Mouse (Mus musculus): ENCODE measurements at regions not wholly inside any gene's neighbourhood (a gene's known extent, or its start where the extent isn't known, plus 50 kb on each side); places are given as distances from the start of the nearest gene placed in this dataset.

DNA sequence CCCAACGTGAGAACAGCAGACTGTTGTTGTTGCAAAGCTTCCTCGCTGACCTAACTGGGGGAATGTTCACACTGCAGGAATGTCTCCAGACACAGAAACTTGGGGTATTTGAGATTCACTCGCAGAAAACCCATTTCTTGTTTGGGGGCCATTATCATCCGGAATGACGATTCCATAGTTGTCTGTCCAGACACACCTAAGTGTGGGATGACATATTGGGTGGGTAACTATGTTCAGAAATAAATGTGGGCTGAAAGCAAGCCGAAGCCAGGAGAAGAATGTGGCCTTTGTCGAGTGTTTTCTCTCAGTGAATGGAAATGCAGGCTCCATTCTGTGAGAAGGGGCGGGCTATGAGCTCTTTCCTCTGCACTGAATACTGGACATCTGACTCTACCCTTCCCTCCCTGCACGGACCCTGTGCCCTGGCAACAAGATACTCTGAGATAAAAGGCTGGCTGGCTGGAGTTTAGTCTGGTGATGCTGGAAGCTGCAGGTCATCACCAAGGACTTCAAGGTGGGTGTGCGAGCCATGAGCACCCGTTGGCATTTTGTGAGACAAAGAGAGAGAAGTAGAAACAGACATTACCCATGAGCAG lies 269.7 kb downstream of the Irs2 start:
- Histone ChIP-seq H3K36me3 (ENCODE audit: control insufficient read depth, insufficient read depth, low read length) (no peaks in the 10 kb centered on the region), H3K27ac (ENCODE audit: low read depth, low read length) (no peak overlapping the region), H3K9me3 (ENCODE audit: control insufficient read depth, low read length) (no peaks in the 10 kb centered on the region), H3K4me2 (ENCODE audit: low read depth, low read length) (no peak overlapping the region), H3K4me3 (ENCODE audit: low read depth, low read length) (no peak overlapping the region), H3K27me3 (ENCODE audit: control insufficient read depth, insufficient read depth, low read length) (no peaks in the 10 kb centered on the region), H3K9ac (replicated peaks; ENCODE audit: low read depth, low read length) (no peak overlapping the region), H3K4me1 (ENCODE audit: control insufficient read depth, insufficient read depth, low read length) (no peaks in the 10 kb centered on the region)
- WGBS, result 36% methylated on average over 11 of the region's 11 CpGs
- ATAC-seq (ENCODE audit: low read depth), result peak; percentile 46; the same call in 1 of the 2 replicates

DNA sequence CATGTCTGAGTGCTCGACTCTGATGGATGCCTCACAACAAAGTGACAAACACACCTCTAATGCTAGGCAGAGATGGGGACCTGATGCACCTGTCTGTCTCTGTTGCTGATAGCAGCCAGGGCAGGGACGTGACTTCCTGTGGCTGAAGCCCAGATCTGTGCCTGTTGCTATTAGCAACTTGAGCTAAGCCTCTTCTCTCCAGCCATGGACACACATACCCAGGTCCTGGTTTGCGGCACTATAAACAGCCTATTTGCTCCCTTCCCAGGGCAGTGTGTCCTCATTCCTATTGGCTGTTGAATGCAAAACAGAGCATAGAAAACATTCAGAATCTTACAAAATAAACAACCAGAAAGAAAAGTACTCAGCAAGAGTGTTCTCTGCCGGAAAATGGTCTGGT lies 273.5 kb downstream of the Irs2 start:
- H3K27me3 ChIP-seq (ENCODE audit: control insufficient read depth, insufficient read depth, low read length), result no peaks in the 10 kb centered on the region
- no peak for ATAC-seq (ENCODE audit: low read depth)
- no peak overlapping the region for H3K4me2 ChIP-seq (ENCODE audit: low read depth, low read length)
- H3K9ac ChIP-seq (replicated peaks; ENCODE audit: low read depth, low read length), result no peak overlapping the region
- no peaks in the 10 kb centered on the region for H3K9me3 ChIP-seq (ENCODE audit: control insufficient read depth, low read length)
- H3K4me3 ChIP-seq (ENCODE audit: low read depth, low read length), result no peak overlapping the region
- no peaks in the 10 kb centered on the region for H3K4me1 ChIP-seq (ENCODE audit: control insufficient read depth, insufficient read depth, low read length)
- H3K36me3 ChIP-seq (ENCODE audit: control insufficient read depth, insufficient read depth, low read length), result no peaks in the 10 kb centered on the region
- H3K27ac ChIP-seq (ENCODE audit: low read depth, low read length), result no peak overlapping the region
- 63% methylated on average over 4 of the region's 4 CpGs for WGBS

- H3K4me1 ChIP-seq (ENCODE audit: control insufficient read depth, insufficient read depth, low read length), result no peaks in the 10 kb centered on the region
- no peak overlapping the region for H3K4me2 ChIP-seq (ENCODE audit: low read depth, low read length)
- no peak overlapping the region for H3K9ac ChIP-seq (replicated peaks; ENCODE audit: low read depth, low read length)
- H3K36me3 ChIP-seq (ENCODE audit: control insufficient read depth, insufficient read depth, low read length), result no peaks in the 10 kb centered on the region
- no peaks in the 10 kb centered on the region for H3K9me3 ChIP-seq (ENCODE audit: control insufficient read depth, low read length)
- no peak overlapping the region for H3K27ac ChIP-seq (ENCODE audit: low read depth, low read length)
- H3K4me3 ChIP-seq (ENCODE audit: low read depth, low read length), result no peak overlapping the region
- H3K27me3 ChIP-seq (ENCODE audit: control insufficient read depth, insufficient read depth, low read length), result no peaks in the 10 kb centered on the region
- ATAC-seq (ENCODE audit: low read depth), result no peak
- 79% methylated on average over 2 of the region's 2 CpGs for WGBS
Observed at GRCm38 (mm10) chr8:10723332-10723731, 284.9 kb downstream of the Irs2 start.

- no peaks in the 10 kb centered on the region for H3K36me3 ChIP-seq (ENCODE audit: control insufficient read depth, insufficient read depth, low read length)
- no peak overlapping the region for H3K4me3 ChIP-seq (ENCODE audit: low read depth, low read length)
- no peaks in the 10 kb centered on the region for H3K27me3 ChIP-seq (ENCODE audit: control insufficient read depth, insufficient read depth, low read length)
- no peaks in the 10 kb centered on the region; the same call in 1 of the 2 replicates for H3K4me1 ChIP-seq (ENCODE audit: control insufficient read depth, insufficient read depth, low read length)
- H3K9ac ChIP-seq (replicated peaks; ENCODE audit: low read depth, low read length), result no peak overlapping the region
- 89% methylated on average over 4 of the region's 4 CpGs for WGBS
- no peaks in the 10 kb centered on the region for H3K9me3 ChIP-seq (ENCODE audit: control insufficient read depth, low read length)
- no peak for ATAC-seq (ENCODE audit: low read depth)
- H3K27ac ChIP-seq (ENCODE audit: low read depth, low read length), result no peak overlapping the region
- H3K4me2 ChIP-seq (ENCODE audit: low read depth, low read length), result no peak overlapping the region
Observed at GRCm38 (mm10) chr8:10722742-10723141, 285.5 kb downstream of the Irs2 start.

GRCm38 (mm10) chr8:10722342-10722741 lies 285.9 kb downstream of the Irs2 start:
- no peak overlapping the region for H3K27ac ChIP-seq (ENCODE audit: low read depth, low read length)
- H3K4me1 ChIP-seq (ENCODE audit: control insufficient read depth, insufficient read depth, low read length), result no peaks in the 10 kb centered on the region; the same call in 1 of the 2 replicates
- H3K27me3 ChIP-seq (ENCODE audit: control insufficient read depth, insufficient read depth, low read length), result no peaks in the 10 kb centered on the region
- H3K36me3 ChIP-seq (ENCODE audit: control insufficient read depth, insufficient read depth, low read length), result no peaks in the 10 kb centered on the region
- H3K4me3 ChIP-seq (ENCODE audit: low read depth, low read length), result no peak overlapping the region
- no peak overlapping the region for H3K9ac ChIP-seq (replicated peaks; ENCODE audit: low read depth, low read length)
- 92% methylated on average over 3 of the region's 3 CpGs for WGBS
- no peaks in the 10 kb centered on the region for H3K9me3 ChIP-seq (ENCODE audit: control insufficient read depth, low read length)
- no peak for ATAC-seq (ENCODE audit: low read depth)
- no peak overlapping the region for H3K4me2 ChIP-seq (ENCODE audit: low read depth, low read length)

DNA sequence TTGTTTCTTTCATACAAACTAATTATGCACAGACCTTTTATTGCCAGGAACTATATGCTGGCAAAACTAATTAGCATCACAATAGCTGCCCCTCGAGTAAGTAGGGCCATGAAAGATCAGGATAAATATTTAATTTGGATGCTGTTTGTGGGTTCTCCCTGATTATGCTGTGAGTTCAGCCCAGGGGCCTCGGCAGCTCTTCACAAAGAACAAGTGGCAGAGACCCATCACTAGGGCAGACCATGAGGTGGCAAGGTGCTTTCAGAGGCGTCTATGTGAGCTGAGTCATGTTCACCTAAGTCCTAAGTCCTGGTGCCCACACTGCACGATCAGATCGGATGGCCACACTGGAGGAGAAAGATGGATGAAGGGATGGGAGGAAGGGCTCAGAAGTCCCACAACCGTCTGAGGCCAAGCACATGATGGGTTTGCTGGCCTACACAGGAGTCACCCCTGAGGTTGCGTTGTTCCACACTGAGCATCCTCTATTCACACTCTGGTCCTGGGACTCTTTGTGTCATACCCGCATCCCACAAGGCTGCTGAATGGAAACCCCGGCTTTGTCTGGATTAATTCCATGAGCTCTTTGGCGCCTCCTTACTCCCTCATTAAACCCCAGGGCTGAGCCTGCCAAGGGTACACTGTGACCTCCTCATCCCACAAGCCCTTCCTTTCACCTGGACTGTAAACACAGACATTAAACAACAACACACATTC lies 287.0 kb downstream of the Irs2 start:
- Histone ChIP-seq H3K4me3 (ENCODE audit: low read depth, low read length) (no peak overlapping the region), H3K4me1 (ENCODE audit: control insufficient read depth, insufficient read depth, low read length) (no peaks in the 10 kb centered on the region; the same call in none of the 2 replicates), H3K9me3 (ENCODE audit: control insufficient read depth, low read length) (no peaks in the 10 kb centered on the region), H3K27me3 (ENCODE audit: control insufficient read depth, insufficient read depth, low read length) (no peaks in the 10 kb centered on the region), H3K9ac (replicated peaks; ENCODE audit: low read depth, low read length) (no peak overlapping the region), H3K36me3 (ENCODE audit: control insufficient read depth, insufficient read depth, low read length) (no peaks in the 10 kb centered on the region), H3K27ac (ENCODE audit: low read depth, low read length) (no peak overlapping the region), H3K4me2 (ENCODE audit: low read depth, low read length) (no peak overlapping the region)
- 51% methylated on average over 10 of the region's 10 CpGs for WGBS
- 0 out of 2 replicates have a peak, but pooled peaks have one; percentile 24 for ATAC-seq (ENCODE audit: low read depth)

GRCm38 (mm10) chr8:10720398-10720797 lies 287.9 kb downstream of the Irs2 start:
- H3K9me3 ChIP-seq (ENCODE audit: control insufficient read depth, low read length), result no peaks in the 10 kb centered on the region
- H3K4me2 ChIP-seq (ENCODE audit: low read depth, low read length), result no peak overlapping the region
- H3K36me3 ChIP-seq (ENCODE audit: control insufficient read depth, insufficient read depth, low read length), result no peaks in the 10 kb centered on the region
- no peak overlapping the region for H3K9ac ChIP-seq (replicated peaks; ENCODE audit: low read depth, low read length)
- H3K4me1 ChIP-seq (ENCODE audit: control insufficient read depth, insufficient read depth, low read length), result no peaks in the 10 kb centered on the region; the same call in none of the 2 replicates
- 97% methylated on average over 3 of the region's 3 CpGs for WGBS
- no peak overlapping the region for H3K27ac ChIP-seq (ENCODE audit: low read depth, low read length)
- ATAC-seq (ENCODE audit: low read depth), result no peak
- H3K4me3 ChIP-seq (ENCODE audit: low read depth, low read length), result no peak overlapping the region
- H3K27me3 ChIP-seq (ENCODE audit: control insufficient read depth, insufficient read depth, low read length), result no peaks in the 10 kb centered on the region

DNA sequence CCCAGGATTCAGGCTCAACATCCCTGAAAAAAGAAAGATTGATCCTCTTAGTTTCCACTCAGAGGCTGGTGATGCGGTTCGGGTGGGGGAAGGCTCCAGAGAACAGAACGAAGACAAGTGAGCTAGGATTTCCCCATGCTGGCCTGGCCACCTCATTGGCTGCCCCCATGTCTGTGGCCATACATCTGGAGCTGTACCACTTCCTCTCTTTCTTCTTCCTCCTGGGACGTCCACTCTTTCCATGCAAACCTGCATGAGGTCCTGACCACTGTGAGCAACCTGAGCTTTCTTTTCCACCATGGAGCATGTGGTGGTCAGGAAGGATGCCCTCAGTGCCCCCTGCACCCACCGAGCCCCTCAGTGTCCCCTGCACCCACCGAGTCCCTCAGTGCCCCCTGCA lies 288.8 kb downstream of the Irs2 start:
- Histone ChIP-seq H3K27me3 (ENCODE audit: control insufficient read depth, insufficient read depth, low read length) (no peaks in the 10 kb centered on the region), H3K9ac (replicated peaks; ENCODE audit: low read depth, low read length) (no peak overlapping the region), H3K9me3 (ENCODE audit: control insufficient read depth, low read length) (no peaks in the 10 kb centered on the region), H3K4me3 (ENCODE audit: low read depth, low read length) (no peak overlapping the region), H3K4me2 (ENCODE audit: low read depth, low read length) (no peak overlapping the region), H3K27ac (ENCODE audit: low read depth, low read length) (no peak overlapping the region), H3K4me1 (ENCODE audit: control insufficient read depth, insufficient read depth, low read length) (no peaks in the 10 kb centered on the region; the same call in none of the 2 replicates), H3K36me3 (ENCODE audit: control insufficient read depth, insufficient read depth, low read length) (no peaks in the 10 kb centered on the region)
- WGBS, result 90% methylated on average over 6 of the region's 6 CpGs
- no peak for ATAC-seq (ENCODE audit: low read depth)

- Histone ChIP-seq H3K36me3 (ENCODE audit: control insufficient read depth, insufficient read depth, low read length) (no peaks in the 10 kb centered on the region), H3K9ac (replicated peaks; ENCODE audit: low read depth, low read length) (no peak overlapping the region)
Observed at GRCm38 (mm10) chr8:10717297-10717696, 291.0 kb downstream of the Irs2 start.

More at GRCm38 (mm10) chr8:10717297-10717696, 291.0 kb downstream of the Irs2 start:
- ATAC-seq (ENCODE audit: low read depth), result no peak
- H3K9me3 ChIP-seq (ENCODE audit: control insufficient read depth, low read length), result no peaks in the 10 kb centered on the region
- WGBS, result 60% methylated on average over 8 of the region's 8 CpGs
- no peak overlapping the region for H3K4me2 ChIP-seq (ENCODE audit: low read depth, low read length)
- no peak overlapping the region for H3K27ac ChIP-seq (ENCODE audit: low read depth, low read length)
- H3K4me1 ChIP-seq (ENCODE audit: control insufficient read depth, insufficient read depth, low read length), result no peaks in the 10 kb centered on the region; the same call in none of the 2 replicates
- H3K4me3 ChIP-seq (ENCODE audit: low read depth, low read length), result no peak overlapping the region
- H3K27me3 ChIP-seq (ENCODE audit: control insufficient read depth, insufficient read depth, low read length), result no peaks in the 10 kb centered on the region
